Mouse (Mus musculus) heart, postnatal 36 days (tissue): ENCODE results near the gene Dhodh. TPM values are rescaled to one million over a fixed set of nuclear protein-coding genes. Genes with fewer than 3 reads are reported as not detected.

Experiments
- DNase-seq, 2 experiments: peaks; one replicate each; pipeline ENCODE4 v3.0.0; 2021 to 2022
- intact Hi-C: fragments of 180-260 bp; cut with DNase I; formaldehyde crosslinking; loops from one replicate; pipeline ENCODE4 v1.15.1; 2025
- total RNA-seq, 2 experiments: library from RNA; stranded (reverse); gene quantifications; 2 replicates each; pipeline ENCODE4 v1.2.3; 2021

Gene Dhodh
- total RNA-seq, 2 experiments from 2014 or later: 16.1 to 17.0 TPM

DNA sequence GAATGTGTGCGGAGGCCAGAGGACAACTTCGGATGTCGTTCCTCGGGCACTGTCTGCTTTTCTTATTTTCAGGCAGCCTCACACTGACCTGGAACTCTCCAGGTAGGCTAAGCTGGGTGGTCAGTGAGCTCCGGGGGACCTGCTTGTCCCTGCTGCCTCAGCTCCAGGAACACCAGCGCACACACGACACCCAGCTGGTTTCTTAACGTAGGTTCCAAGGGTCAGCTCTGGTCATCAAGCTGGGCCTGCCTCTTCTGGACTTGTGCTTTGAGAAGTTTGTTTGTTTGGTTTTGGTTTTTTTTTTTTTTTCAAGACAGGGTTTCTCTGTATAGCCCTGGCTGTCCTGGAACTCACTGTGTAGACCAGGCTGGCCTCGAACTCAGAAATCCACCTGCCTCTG, 17.6 kb downstream of the Dhodh start:
- intact Hi-C loops: loop anchor here (10.0 kb wide), 1 partner anchor 324 kb away; no protein-coding TSS in a partner anchor
- no peak for DNase-seq

GRCm38 (mm10) chr8:109586972-109587504, 21.4 kb downstream of the Dhodh start:
- no peak for DNase-seq
- intact Hi-C loops: no loop called here

GRCm38 (mm10) chr8:109585652-109586051, 22.8 kb downstream of the Dhodh start:
- DNase-seq: no peak
- intact Hi-C loops: no loop called here

- intact Hi-C loops: no loop called here
- no peak for DNase-seq
Measured at GRCm38 (mm10) chr8:109584830-109585229, 23.6 kb downstream of the Dhodh start.

DNA sequence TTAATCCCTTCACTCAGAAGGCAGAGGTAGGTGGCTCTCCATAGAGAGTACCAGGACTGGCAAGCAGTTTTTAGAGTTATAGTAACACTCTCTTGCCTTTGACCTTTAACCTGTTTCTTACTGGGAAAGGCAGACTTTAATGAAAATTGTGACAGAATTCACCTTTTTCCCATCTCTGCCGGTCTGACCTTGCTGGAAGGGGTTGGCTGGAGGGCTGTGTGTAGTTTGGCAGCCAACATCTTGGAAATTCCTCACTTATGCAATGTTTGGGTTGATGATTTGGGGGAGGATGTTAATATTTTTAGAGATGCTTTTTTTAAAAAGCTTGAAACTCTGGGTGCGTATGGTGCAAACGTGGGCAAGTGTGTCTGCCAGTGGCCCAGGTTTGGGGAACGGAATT, 24.2 kb downstream of the Dhodh start:
- no peak for DNase-seq
- intact Hi-C loops: no loop called here

GRCm38 (mm10) chr8:109578900-109579301, 29.6 kb downstream of the Dhodh start, which contains the start of gene Hp:
Hp (minus strand) TSS chr8:109579172.
- no peak for DNase-seq
- intact Hi-C loops: no loop called here

DNA sequence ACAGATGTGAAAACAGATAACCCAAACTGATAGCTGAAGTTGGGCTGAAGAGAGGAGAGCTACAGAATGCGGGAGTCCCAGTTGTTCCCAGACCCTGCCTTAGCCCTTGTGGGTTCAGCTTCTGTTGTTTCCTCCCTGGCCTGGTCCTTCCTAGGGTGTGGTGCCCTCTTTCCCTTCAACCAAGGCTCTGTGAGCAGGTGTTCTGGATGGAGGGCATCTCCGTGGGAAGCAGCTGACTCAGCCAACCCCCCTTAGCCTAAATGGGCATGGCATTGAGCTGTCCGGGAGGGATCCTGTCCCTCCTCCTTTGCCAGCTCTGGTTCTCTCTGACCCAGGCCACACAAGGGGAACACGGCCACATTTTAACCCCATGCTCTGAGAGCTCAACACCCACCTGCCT, 32.2 kb downstream of the Dhodh start:
- no peak for DNase-seq
- intact Hi-C loops: no loop called here

- intact Hi-C loops: no loop called here
Measured at GRCm38 (mm10) chr8:109571139-109571538, 37.3 kb downstream of the Dhodh start.

DNA sequence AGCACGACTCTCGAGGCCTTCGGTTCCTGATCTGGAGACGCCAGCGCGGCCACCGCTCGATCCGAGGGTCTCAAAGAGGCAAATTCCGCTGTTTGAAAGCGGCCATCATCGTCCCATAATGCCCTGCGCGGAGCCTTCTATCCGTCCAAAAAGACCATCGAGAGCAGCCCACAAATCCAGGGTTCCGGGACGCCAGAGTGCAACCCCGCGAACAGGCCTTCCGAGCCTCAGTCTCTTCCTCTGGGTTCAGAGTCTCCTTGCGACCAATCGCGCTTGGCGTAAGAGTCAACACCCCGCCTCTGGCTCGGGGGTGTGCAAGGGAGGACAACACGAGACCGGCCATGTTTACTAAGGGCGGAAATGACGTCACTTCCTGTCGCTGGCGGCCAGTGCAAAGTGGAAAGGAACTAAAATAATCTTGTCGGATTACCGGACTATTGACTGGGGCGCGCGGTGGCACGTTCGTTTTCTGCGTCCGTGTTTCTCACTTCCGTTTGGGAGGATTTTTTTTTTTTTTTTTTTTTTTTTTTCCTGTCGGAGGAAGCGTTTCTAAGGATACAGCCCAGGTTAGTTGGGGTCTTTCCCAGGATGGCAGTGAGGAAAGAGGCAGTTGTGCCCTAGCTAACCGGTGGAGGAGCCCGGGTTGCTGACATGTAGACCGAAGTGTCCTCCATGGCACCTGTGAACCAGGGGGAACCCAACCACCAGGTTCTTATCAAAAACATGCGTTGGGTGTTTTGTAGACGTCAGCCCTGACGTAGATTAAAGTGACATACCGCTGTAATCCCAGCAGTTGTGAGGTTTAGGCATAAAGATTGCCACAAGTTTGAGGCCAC, 42.8 kb downstream of the Dhodh start, which contains the start of the genes Dhx38 and Txnl4b:
Gene Dhx38, minus strand, starts transcription at position 364 of the 836 bp plus-strand sequence.
Gene Txnl4b, plus strand, starts transcription at position 395 of the 836 bp plus-strand sequence.
- DNase-seq: peak; percentile 98 to 99
- intact Hi-C loops: loop anchor here (1.0 to 10.0 kb wide), 3 partner anchors 43 to 1981 kb away; partner anchors contain the start of genes Ap1g1, Dhodh and Psmd7

More at GRCm38 (mm10) chr8:109571139-109571538, 37.3 kb downstream of the Dhodh start:
- no peak for DNase-seq

GRCm38 (mm10) chr8:109564766-109565165, 43.7 kb downstream of the Dhodh start:
- no peak for DNase-seq
- intact Hi-C loops: loop anchor here (1.0 to 10.0 kb wide), 3 partner anchors 44 to 1980 kb away; partner anchors contain the start of genes Ap1g1, Dhodh and Psmd7

DNA sequence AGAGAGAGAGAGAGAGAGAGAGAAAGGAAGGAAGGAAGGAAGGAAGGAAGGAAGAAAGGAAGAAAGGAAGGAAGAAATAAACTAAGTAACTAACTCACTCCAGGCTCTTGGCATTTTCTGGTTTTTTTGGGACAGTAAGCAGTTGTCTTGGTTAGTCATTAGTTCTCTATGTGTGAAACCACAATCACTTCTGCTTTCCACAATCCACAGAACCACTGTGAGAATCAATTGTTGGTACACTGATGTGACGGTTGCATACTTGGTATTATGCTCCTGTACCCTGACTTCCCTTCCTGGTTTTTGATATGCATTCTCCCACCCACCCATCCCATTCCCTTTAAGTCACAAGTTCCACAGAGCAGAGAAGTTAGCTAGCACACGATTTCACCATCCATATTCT, 44.6 kb downstream of the Dhodh start:
- intact Hi-C loops: loop anchor here (10.0 kb wide), 1 partner anchor 1979 kb away; the partner anchor contains the start of gene Psmd7
- no peak for DNase-seq

GRCm38 (mm10) chr8:109551663-109552062, 56.8 kb downstream of the Dhodh start:
- no peak for DNase-seq
- intact Hi-C loops: no loop called here

DNA sequence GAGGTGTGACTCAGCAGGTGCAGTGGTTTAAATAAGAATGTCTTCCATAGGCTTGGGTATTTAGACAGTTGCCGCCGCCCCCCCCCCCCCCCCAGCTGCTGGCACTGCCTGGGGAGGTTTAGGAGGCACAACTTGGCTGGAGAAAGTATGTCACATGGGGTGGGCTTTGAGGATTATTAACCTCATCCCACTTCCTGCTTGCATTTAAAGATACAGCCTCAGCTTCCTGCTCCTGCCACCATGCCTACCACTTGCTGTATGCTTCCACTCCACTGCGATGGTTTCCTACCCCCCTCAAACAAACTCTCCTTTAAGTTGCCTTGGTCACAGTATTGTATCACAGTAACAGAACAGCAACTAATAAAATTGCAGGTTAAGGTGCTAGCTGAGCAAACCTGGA, 64.4 kb downstream of the Dhodh start:
- intact Hi-C loops: no loop called here
- DNase-seq: no peak

DNA sequence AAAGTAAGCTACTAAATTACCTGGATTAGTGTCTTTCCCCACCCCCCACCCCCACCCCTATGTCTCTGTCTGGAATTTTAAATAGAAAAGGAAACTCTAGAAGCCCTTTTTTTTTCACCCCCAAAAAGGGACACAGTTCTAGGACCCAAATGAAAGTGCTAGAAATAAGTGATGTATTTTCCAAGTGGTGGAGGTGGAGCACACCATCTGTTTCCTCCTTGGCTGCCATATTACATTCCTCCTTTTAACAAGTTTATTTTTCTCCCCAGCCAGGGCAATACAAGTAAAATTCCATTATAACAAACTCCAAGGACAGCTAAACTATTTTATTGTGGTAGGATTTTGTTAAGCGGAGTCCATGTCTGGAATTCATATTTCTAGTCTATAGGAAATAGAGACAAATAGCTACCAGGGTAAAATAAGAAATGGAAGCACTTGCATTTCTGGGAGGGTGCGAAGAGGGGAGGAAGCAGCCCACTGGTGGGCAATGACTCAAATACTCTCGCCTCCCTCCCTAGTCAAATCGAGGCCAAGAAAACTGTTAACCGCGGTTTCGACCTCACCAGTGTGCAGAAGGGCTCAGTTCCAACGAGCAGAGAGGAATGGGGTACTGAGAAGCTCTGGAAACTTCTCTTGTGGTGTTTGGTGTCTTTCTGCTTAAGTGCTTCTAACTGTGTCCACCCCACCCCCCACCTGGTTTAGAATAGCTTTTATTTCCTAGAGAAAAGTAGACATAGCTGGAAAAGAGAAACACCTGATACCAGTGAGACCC, 65.5 kb downstream of the Dhodh start:
- intact Hi-C loops: no loop called here

GRCm38 (mm10) chr8:109542165-109542564, 66.3 kb downstream of the Dhodh start:
- no peak for DNase-seq
- intact Hi-C loops: no loop called here

More for the DNA sequence above, 65.5 kb downstream of the Dhodh start:
- DNase-seq: no peak

Other genes with a start within 250 kb of the Dhodh start
- gene Pmfbp1, start 114.6 kb downstream of the Dhodh start, total RNA-seq: not detected
- 10 to 100 TPM; 12.3 to 12.6 TPM for gene Dhx38, start 42.8 kb downstream of the Dhodh start, total RNA-seq
- gene Txnl4b, start 42.8 kb downstream of the Dhodh start, total RNA-seq: 1 to 10 TPM; 4.2 to 4.8 TPM
- gene Hp, start 29.5 kb downstream of the Dhodh start, total RNA-seq: 1 to 10 TPM; 4.2 to 6.4 TPM
- gene Pkd1l3, start 5.8 kb upstream of the Dhodh start, total RNA-seq: not detected
- gene Ist1, start 84.6 kb upstream of the Dhodh start, total RNA-seq: 10 to 100 TPM; 40.5 to 42.8 TPM
- 1 to 10 TPM; 6.9 TPM for gene Zfp821, start 96.9 kb upstream of the Dhodh start, total RNA-seq
- 10 to 100 TPM; 21.0 to 24.2 TPM for gene Atxn1l, start 129.1 kb upstream of the Dhodh start, total RNA-seq
- 10 to 100 TPM; 37.7 to 38.9 TPM for gene Ap1g1, start 169.9 kb upstream of the Dhodh start, total RNA-seq